Comparison of ENCODE assay signal across 11 mouse cellular contexts in the genomic region with DNA sequence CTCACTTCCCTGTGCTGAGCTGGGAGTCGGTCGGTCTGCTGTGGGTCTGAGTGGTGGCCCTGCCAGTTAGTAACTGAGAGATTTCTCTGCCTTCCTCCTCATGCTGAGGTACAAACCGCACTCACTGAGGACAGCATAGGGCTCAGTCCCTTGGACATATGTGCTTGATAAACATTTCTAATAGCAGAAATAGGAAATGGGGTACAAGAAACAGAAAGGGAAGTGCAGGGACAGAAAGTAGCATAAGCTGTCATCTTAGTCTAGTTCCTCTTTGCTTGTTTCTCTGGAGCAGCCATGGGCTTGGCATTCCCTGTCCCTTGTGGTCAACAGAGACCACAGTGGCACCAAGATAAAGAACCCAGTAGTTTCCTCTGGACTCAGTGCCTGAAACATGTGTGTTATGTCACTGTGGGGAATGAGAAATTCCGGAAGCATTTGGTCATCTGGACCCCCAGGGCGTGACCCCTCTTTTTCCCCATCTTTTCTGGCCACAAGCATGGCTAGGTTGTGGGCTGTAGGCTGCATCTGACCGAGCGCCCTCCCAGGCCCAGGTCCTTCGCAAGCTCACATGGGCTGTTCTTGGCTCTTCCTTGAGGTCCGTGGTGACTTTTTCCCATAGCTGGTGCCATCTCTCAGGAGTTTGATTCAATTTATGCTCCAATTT.
DNase-seq lines count a peak whose midpoint lies in the region; ATAC-seq and TF ChIP-seq lines count a peak whose summit lies in the region.
"Had no signal": no experiment of that assay in that cellular context is flagged by ENCODE, and none has a peak within 500 bp of the region (broad histone marks: within the 10 kb centered on the region; RNA-seq: fewer than 3 reads in every experiment).

No protein-coding gene starts in this region.

- peak in 1 of 2 experiments; percentile 9 for DNase-seq in spleen, adult 2 months (ENCODE audit: low read depth in 1 of 2, low spot score in 2 of 2)
- no peak for DNase-seq in spleen, postnatal 14 days (ENCODE audit: low spot score in 2 of 2)
- DNase-seq in lung, postnatal 36 days = peak; percentile 49
- DNase-seq in embryo, embryonic 10 days (ENCODE audit: low spot score) = no peak
- DNase-seq: adrenal gland, postnatal 36 days had no signal

- H3K9ac ChIP-seq in forebrain, embryonic 12.5 days = no peak overlapping the region
- H3K9ac ChIP-seq in kidney, embryonic 15.5 days = no peak overlapping the region
- H3K9ac ChIP-seq: embryonic facial prominence, embryonic 15.5 days had no signal

- H3K4me3 ChIP-seq in spleen, adult 2 months (ENCODE audit: extremely low read depth, insufficient read depth, insufficient read length) = no peak overlapping the region
- no peak overlapping the region for H3K4me3 ChIP-seq in brown adipose tissue, adult 24 weeks (ENCODE audit: insufficient read depth, low read depth, low read length)
- H3K4me3 ChIP-seq in forebrain, embryonic 12.5 days (replicated peaks) = no peak overlapping the region
- no peak overlapping the region for H3K4me3 ChIP-seq in kidney, embryonic 15.5 days (replicated peaks)
- H3K4me3 ChIP-seq: embryonic facial prominence, embryonic 15.5 days had no signal

- no peaks in the 10 kb centered on the region for H3K36me3 ChIP-seq in spleen, adult 2 months (ENCODE audit: control insufficient read depth, insufficient read depth, low read length)
- H3K36me3 ChIP-seq in forebrain, embryonic 12.5 days (replicated peaks) = peaks cover 88% of the 10 kb centered on the region
- H3K36me3 ChIP-seq in kidney, embryonic 15.5 days = peaks cover 78% of the 10 kb centered on the region

- no peaks in the 10 kb centered on the region for H3K9me3 ChIP-seq in forebrain, embryonic 12.5 days
- no peaks in the 10 kb centered on the region for H3K9me3 ChIP-seq in kidney, embryonic 15.5 days (replicated peaks)
- H3K9me3 ChIP-seq: embryonic facial prominence, embryonic 15.5 days had no signal

- 28% methylated on average over 9 of the region's 9 CpGs for WGBS in spleen, adult 2 months
- WGBS in forebrain, embryonic 12.5 days = 93% methylated on average over 9 of the region's 9 CpGs
- WGBS in kidney, embryonic 15.5 days = 86% methylated on average over 9 of the region's 9 CpGs

- no peak for TF ChIP-seq POLR2A in spleen, adult 2 months (IDR thresholded peaks at IDR 0.05; ENCODE audit: low read depth, low read length)

- H3K27ac ChIP-seq in spleen, adult 2 months (ENCODE audit: insufficient read depth, low read length) = peak overlapping the region; percentile 64
- 0 out of 2 replicates have a peak overlapping the region, but pooled peaks have one; percentile 5 for H3K27ac ChIP-seq in brown adipose tissue, adult 24 weeks (replicated peaks; ENCODE audit: low read depth, low read length)
- H3K27ac ChIP-seq in forebrain, embryonic 12.5 days = no peak overlapping the region
- H3K27ac ChIP-seq in kidney, embryonic 15.5 days = no peak overlapping the region
- H3K27ac ChIP-seq: embryonic facial prominence, embryonic 15.5 days; stomach, postnatal 0 days had no signal

- peaks cover 2% of the 10 kb centered on the region; the same call in 1 of the 2 replicates for H3K4me1 ChIP-seq in spleen, adult 2 months (ENCODE audit: control insufficient read depth, insufficient read depth, insufficient read length)
- H3K4me1 ChIP-seq in brown adipose tissue, adult 24 weeks (ENCODE audit: control insufficient read depth, insufficient read depth, insufficient read length, low read length) = peaks cover 4% of the 10 kb centered on the region; the same call in 1 of the 2 replicates
- H3K4me1 ChIP-seq in forebrain, embryonic 12.5 days = no peaks in the 10 kb centered on the region
- H3K4me1 ChIP-seq in kidney, embryonic 15.5 days = no peaks in the 10 kb centered on the region

- no peak overlapping the region for H3K4me2 ChIP-seq in forebrain, embryonic 12.5 days
- no peak overlapping the region for H3K4me2 ChIP-seq in kidney, embryonic 15.5 days
- H3K4me2 ChIP-seq: embryonic facial prominence, embryonic 15.5 days had no signal

- no peak for TF ChIP-seq CTCF in spleen, adult 2 months (IDR thresholded peaks at IDR 0.05; ENCODE audit: extremely low read depth, insufficient read depth, insufficient read length, insufficient replicate concordance)

- ATAC-seq in forebrain, embryonic 12.5 days (ENCODE audit: low FRiP score) = no peak
- no peak for ATAC-seq in kidney, embryonic 15.5 days (replicated peaks; ENCODE audit: low FRiP score)
- ATAC-seq: Patski had no signal

- no peaks in the 10 kb centered on the region for H3K27me3 ChIP-seq in spleen, adult 2 months (ENCODE audit: control insufficient read depth, insufficient read depth, low read length)
- no peaks in the 10 kb centered on the region for H3K27me3 ChIP-seq in forebrain, embryonic 12.5 days
- no peaks in the 10 kb centered on the region for H3K27me3 ChIP-seq in kidney, embryonic 15.5 days
- H3K27me3 ChIP-seq: embryonic facial prominence, embryonic 15.5 days; Patski had no signal

Comparison
In these comparisons a context has a peak if more than half of its experiments do, and no peak if none do; other contexts are left out.
1. H3K27ac ChIP-seq: peak in spleen, adult 2 months (single experiment) and brown adipose tissue, adult 24 weeks (single experiment); none in forebrain, embryonic 12.5 days (single experiment) and kidney, embryonic 15.5 days (single experiment).